Mouse (Mus musculus): Measurements from ENCODE around the gene Fmnl2. TPM values are rescaled to one million over a fixed set of nuclear protein-coding genes. Genes with fewer than 3 reads are reported as not detected.

Gene Fmnl2
- polyA plus RNA-seq, 1 experiment from 2014 or later = 1.8 TPM

DNA sequence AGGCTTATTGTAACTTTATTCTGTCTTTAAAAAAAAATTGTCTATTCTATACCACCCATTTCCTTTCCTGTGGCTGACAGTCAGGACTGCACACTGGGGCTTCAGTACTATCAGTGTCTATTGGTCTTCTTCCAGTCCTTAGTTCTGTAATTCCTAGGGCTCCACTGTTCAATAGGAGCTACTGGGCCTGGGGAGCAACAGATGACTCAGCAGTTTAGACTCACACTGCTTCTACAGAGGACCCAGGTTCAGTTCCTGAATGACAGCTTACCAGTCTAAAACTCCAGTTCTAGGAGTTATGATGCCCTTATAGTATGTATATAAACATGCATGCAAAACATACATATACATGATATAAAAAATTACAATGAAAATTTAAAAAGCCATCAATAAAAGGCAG lies 289.2 kb downstream of the Fmnl2 start:
- Histone ChIP-seq H3K4me2 (ENCODE audit: low read depth, low read length) (no peak overlapping the region), H3K9me3 (ENCODE audit: control insufficient read depth, low read length) (no peaks in the 10 kb centered on the region), H3K4me1 (ENCODE audit: control insufficient read depth, insufficient read depth, low read length) (no peaks in the 10 kb centered on the region), H3K9ac (ENCODE audit: low read depth, low read length) (no peak overlapping the region), H3K4me3 (ENCODE audit: low read length) (no peak overlapping the region), H3K36me3 (ENCODE audit: control insufficient read depth, insufficient read depth, low read length) (no peaks in the 10 kb centered on the region), H3K27me3 (replicated peaks; ENCODE audit: control insufficient read depth, insufficient read depth, low read length) (no peaks in the 10 kb centered on the region), H3K27ac (ENCODE audit: low read length) (no peak overlapping the region)
- ATAC-seq = no peak

DNA sequence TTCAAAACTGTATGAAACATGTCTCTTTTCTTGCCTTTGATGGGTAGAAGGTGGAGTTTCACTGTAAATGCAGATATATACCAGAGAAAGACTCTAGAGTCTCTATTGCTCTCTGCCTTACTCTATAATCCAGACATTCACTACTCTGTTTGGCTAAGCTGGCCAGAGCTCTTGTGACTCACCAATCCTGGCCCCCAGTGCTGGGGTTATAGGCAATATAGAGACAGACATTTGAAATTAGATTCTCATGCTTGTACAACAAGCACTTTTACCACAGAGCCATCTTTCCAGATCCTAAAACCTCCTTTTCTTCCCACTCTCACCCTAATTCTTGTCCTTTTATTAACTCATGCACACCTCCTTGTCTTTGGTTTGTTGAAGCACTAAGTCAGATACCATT lies 316.3 kb downstream of the Fmnl2 start:
- no peak overlapping the region for H3K4me3 ChIP-seq (ENCODE audit: low read length)
- H3K4me1 ChIP-seq (ENCODE audit: control insufficient read depth, insufficient read depth, low read length) = no peaks in the 10 kb centered on the region
- H3K4me2 ChIP-seq (ENCODE audit: low read depth, low read length) = no peak overlapping the region
- H3K9ac ChIP-seq (ENCODE audit: low read depth, low read length) = no peak overlapping the region
- no peaks in the 10 kb centered on the region for H3K27me3 ChIP-seq (replicated peaks; ENCODE audit: control insufficient read depth, insufficient read depth, low read length)
- no peaks in the 10 kb centered on the region for H3K9me3 ChIP-seq (ENCODE audit: control insufficient read depth, low read length)
- no peak overlapping the region for H3K27ac ChIP-seq (ENCODE audit: low read length)
- peaks cover 4% of the 10 kb centered on the region; the same call in 1 of the 2 replicates for H3K36me3 ChIP-seq (ENCODE audit: control insufficient read depth, insufficient read depth, low read length)
- no peak for ATAC-seq

DNA sequence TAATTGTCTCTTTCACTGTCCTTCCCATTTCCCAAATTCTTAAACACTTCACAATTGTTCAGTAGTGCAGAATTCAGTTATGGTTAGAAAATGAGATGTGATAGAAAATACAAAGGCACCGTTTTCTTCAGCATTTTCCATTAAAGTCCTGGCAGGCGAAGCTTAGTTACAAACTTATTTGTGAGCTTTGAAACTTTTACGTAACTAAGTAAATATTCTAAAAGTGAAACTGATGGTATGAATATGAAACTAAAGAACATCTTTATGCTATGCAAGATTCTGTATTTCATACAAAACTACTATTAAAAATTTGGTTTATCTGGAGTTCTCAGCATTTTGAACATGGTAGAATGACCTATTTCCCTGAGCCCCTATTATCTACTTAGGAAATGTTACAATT lies 321.3 kb downstream of the Fmnl2 start:
- no peak overlapping the region for H3K9ac ChIP-seq (ENCODE audit: low read depth, low read length)
- no peaks in the 10 kb centered on the region for H3K9me3 ChIP-seq (ENCODE audit: control insufficient read depth, low read length)
- no peak overlapping the region for H3K4me3 ChIP-seq (ENCODE audit: low read length)
- peaks cover 4% of the 10 kb centered on the region; the same call in 1 of the 2 replicates for H3K36me3 ChIP-seq (ENCODE audit: control insufficient read depth, insufficient read depth, low read length)
- H3K27ac ChIP-seq (ENCODE audit: low read length) = no peak overlapping the region
- no peaks in the 10 kb centered on the region for H3K4me1 ChIP-seq (ENCODE audit: control insufficient read depth, insufficient read depth, low read length)
- H3K27me3 ChIP-seq (replicated peaks; ENCODE audit: control insufficient read depth, insufficient read depth, low read length) = no peaks in the 10 kb centered on the region
- 85% methylated on average over 3 of the region's 3 CpGs for WGBS
- no peak overlapping the region for H3K4me2 ChIP-seq (ENCODE audit: low read depth, low read length)
- ATAC-seq = no peak

DNA sequence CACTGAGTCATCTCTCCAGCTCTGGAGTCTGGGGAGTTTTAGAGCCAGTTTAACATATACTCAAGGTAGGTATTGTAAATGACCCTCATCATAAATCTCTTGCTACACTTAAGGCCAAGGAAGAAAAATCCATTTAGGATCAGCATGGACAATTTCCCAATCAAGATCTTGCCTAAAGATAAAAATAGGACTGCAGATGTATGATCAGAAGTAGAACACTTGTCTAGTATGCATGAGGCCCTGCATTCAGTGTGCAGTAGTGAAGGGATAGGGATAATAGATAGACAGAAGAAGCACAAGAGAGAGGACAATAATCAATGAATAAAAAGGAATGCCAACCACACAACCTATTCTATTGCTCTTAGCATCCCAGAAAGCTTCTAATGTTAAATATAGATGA lies 322.2 kb downstream of the Fmnl2 start:
- no peaks in the 10 kb centered on the region for H3K4me1 ChIP-seq (ENCODE audit: control insufficient read depth, insufficient read depth, low read length)
- no peak overlapping the region for H3K4me2 ChIP-seq (ENCODE audit: low read depth, low read length)
- no peak for ATAC-seq
- no peaks in the 10 kb centered on the region for H3K36me3 ChIP-seq (ENCODE audit: control insufficient read depth, insufficient read depth, low read length)
- H3K9ac ChIP-seq (ENCODE audit: low read depth, low read length) = no peak overlapping the region
- no peak overlapping the region for H3K4me3 ChIP-seq (ENCODE audit: low read length)
- H3K27me3 ChIP-seq (replicated peaks; ENCODE audit: control insufficient read depth, insufficient read depth, low read length) = no peaks in the 10 kb centered on the region
- H3K9me3 ChIP-seq (ENCODE audit: control insufficient read depth, low read length) = no peaks in the 10 kb centered on the region
- no peak overlapping the region for H3K27ac ChIP-seq (ENCODE audit: low read length)

Other genes with a start within 250 kb of the Fmnl2 start
- gene Cacnb4, start 181.0 kb upstream of the Fmnl2 start, polyA plus RNA-seq (2015; fragmentation: Nextera tagmentation; extraction: Ambion mirVana) = 0.39 and 0.54 TPM in 2 replicates
- gene Stam2, start 115.6 kb upstream of the Fmnl2 start, polyA plus RNA-seq (2015; fragmentation: Nextera tagmentation; extraction: Ambion mirVana) = 33.0 and 34.4 TPM in 2 replicates